12 mouse cellular contexts compared by ENCODE assay signal in genomic region chr13:13572941-13573340, GRCm38 (mm10). TPM values are rescaled to one million over a fixed set of nuclear protein-coding genes. Genes with fewer than 3 reads are reported as not detected.
DNase-seq lines count a peak whose midpoint lies in the region; TF ChIP-seq lines count a peak whose summit lies in the region.
"Had no signal": no experiment of that assay in that cellular context is flagged by ENCODE, and none has a peak within 500 bp of the region (broad histone marks: within the 10 kb centered on the region; RNA-seq: fewer than 3 reads in every experiment).

No protein-coding gene starts in this region.

- H3K27me3 ChIP-seq in cerebellum, adult 2 months (ENCODE audit: control insufficient read depth, insufficient read depth, low read length) = no peaks in the 10 kb centered on the region
- H3K27me3 ChIP-seq in myocyte (ENCODE audit: control insufficient read depth, insufficient read depth, insufficient read length) = no peaks in the 10 kb centered on the region
- H3K27me3 ChIP-seq: limb, embryonic 12.5 days; liver, embryonic 13.5 days; neural tube, embryonic 13.5 days had no signal

- H3K4me1 ChIP-seq in cerebellum, adult 2 months (ENCODE audit: control insufficient read depth, insufficient read depth, low read length) = peaks cover 19% of the 10 kb centered on the region
- H3K4me1 ChIP-seq: limb, embryonic 12.5 days had no signal

- no peak for DNase-seq in cerebellum, adult 2 months
- DNase-seq in cerebellum, postnatal 10 days = no peak
- DNase-seq in layer of hippocampus, adult 2 months (ENCODE audit: low spot score in 2 of 2) = peak in 1 of 2 experiments; percentile 7
- no peak for DNase-seq in layer of hippocampus, postnatal 36 days
- peak; percentile 48 for DNase-seq in NIH3T3 (ENCODE audit: low read depth)
- no peak for DNase-seq in layer of hippocampus, adult 11-12 months (ENCODE audit: low spot score)
- DNase-seq: liver, embryonic 13.5 days; retina, postnatal 1 day had no signal

- no peak for TF ChIP-seq POLR2A in cerebellum, adult 2 months (IDR thresholded peaks at IDR 0.05; ENCODE audit: borderline replicate concordance, insufficient read depth, low read length)
- no peak for TF ChIP-seq POLR2A in myocyte (IDR thresholded peaks at IDR 0.05; ENCODE audit: insufficient read length, low read depth)

- H3ac ChIP-seq in myocyte (ENCODE audit: control insufficient read depth, insufficient read length) = no peak overlapping the region

- WGBS in cerebellum, adult 2 months = 60% methylated on average over 2 of the region's 2 CpGs

- H3K4me2 ChIP-seq in myocyte (ENCODE audit: low read depth) = peak overlapping the region; percentile 65
- H3K4me2 ChIP-seq: hindbrain, embryonic 14.5 days; limb, embryonic 12.5 days; liver, embryonic 13.5 days; neural tube, embryonic 13.5 days had no signal

- no peaks in the 10 kb centered on the region for H3K36me3 ChIP-seq in myocyte (ENCODE audit: control insufficient read depth, insufficient read depth)
- H3K36me3 ChIP-seq: limb, embryonic 12.5 days; liver, embryonic 13.5 days; neural tube, embryonic 13.5 days had no signal

- H3K4me3 ChIP-seq in cerebellum, adult 2 months (replicated peaks; ENCODE audit: insufficient read depth, low read depth, low read length) = no peak overlapping the region
- H3K4me3 ChIP-seq in layer of hippocampus, adult 2 months = no peak overlapping the region
- no peak overlapping the region for H3K4me3 ChIP-seq in myocyte
- H3K4me3 ChIP-seq: limb, embryonic 12.5 days; liver, embryonic 13.5 days; neural tube, embryonic 13.5 days had no signal

- H3K27ac ChIP-seq in cerebellum, adult 2 months (ENCODE audit: insufficient read depth, low read length) = peak overlapping the region; percentile 82
- peak overlapping the region; percentile 91 for H3K27ac ChIP-seq in layer of hippocampus, adult 2 months
- H3K27ac ChIP-seq: hindbrain, embryonic 14.5 days; limb, embryonic 12.5 days; liver, embryonic 13.5 days; neural tube, embryonic 13.5 days had no signal

- H3K79me2 ChIP-seq in myocyte (ENCODE audit: control insufficient read depth, insufficient read depth) = no peaks in the 10 kb centered on the region

- TF ChIP-seq CTCF in cerebellum, adult 2 months (IDR thresholded peaks at IDR 0.05; ENCODE audit: borderline replicate concordance, insufficient read depth, low read depth, low read length) = no peak
- TF ChIP-seq CTCF in layer of hippocampus, adult 2 months (conservative IDR thresholded peaks at IDR 0.05) = no peak

TF ChIP-seq in myocyte, 11 proteins besides CTCF, POLR2A, EP300 and RAD21:
- TF ChIP-seq CEBPB (IDR thresholded peaks at IDR 0.05; ENCODE audit: insufficient read depth, poor library complexity, severe bottlenecking) = peak; percentile 93
- TF ChIP-seq MYOD1 (IDR thresholded peaks at IDR 0.05; ENCODE audit: control insufficient read depth in 1 of 3, insufficient read length in 2 of 3, low read depth in 2 of 3) = no peak

RNA-seq across cellular contexts. Expression of gene Lyst, which starts 17.3 kb away (rescaled TPM):
- polyA plus RNA-seq in cerebellum, adult 2 months (2012; rRNA removed) = 14.5 and 19.4 TPM in 2 replicates
- total RNA-seq in layer of hippocampus, adult 2 months (2021) = 100 to 1,000 TPM in 1 of 2 experiments, 10 to 100 TPM in 1; 96.3 to 107 TPM
- total RNA-seq in layer of hippocampus, postnatal 36 days (2021) = 100 to 1,000 TPM in 1 of 2 experiments, 10 to 100 TPM in 1; 88.7 to 114 TPM
- 3.6 TPM for polyA plus RNA-seq in myocyte (2012; fragmentation: generic; extraction: Trizol)
